Mouse (Mus musculus) kidney, postnatal 0 days (tissue): ENCODE results near the gene D430019H16Rik. TPM values are rescaled to one million over a fixed set of nuclear protein-coding genes. Genes with fewer than 3 reads are reported as not detected.

Experiments
- ATAC-seq: fragments of 200-750 bp; cut with Nextera tagmentation; replicated peaks from 2 replicates; pipeline ENCODE4 v1.8.0; 2017; ENCODE audit warnings: low read depth, moderate number of reproducible peaks, moderate TSS enrichment, moderate library complexity; ENCODE audit not compliant: low FRiP score
- DNase-seq: peaks from one replicate; pipeline ENCODE4 v3.0.0-alpha.2; 2016; ENCODE audit warnings: low spot score
- H3K27ac ChIP-seq: fragments of 300-500 bp; sonication (generic); 2 replicates; pipeline ENCODE4 v1.5.1; 2014; ENCODE audit warnings: mild to moderate bottlenecking
- H3K27me3 ChIP-seq: fragments of 300-500 bp; sonication (generic); 2 replicates; pipeline ENCODE4 v1.6.1; 2014; ENCODE audit warnings: low read length, mixed read lengths; ENCODE audit not compliant: insufficient read depth
- H3K36me3 ChIP-seq: fragments of 300-500 bp; sonication (generic); 2 replicates; pipeline ENCODE4 v1.6.1; 2014; ENCODE audit warnings: low read length, mixed read lengths; ENCODE audit not compliant: insufficient read depth
- H3K4me1 ChIP-seq: fragments of 300-500 bp; sonication (generic); replicated peaks from 2 replicates; pipeline ENCODE4 v1.6.1; 2014; ENCODE audit warnings: antibody characterized with exemption, low read length, mixed read lengths; ENCODE audit not compliant: insufficient read depth
- H3K4me2 ChIP-seq: fragments of 300-500 bp; sonication (generic); 2 replicates; pipeline ENCODE4 v1.6.1; 2014; ENCODE audit warnings: mild to moderate bottlenecking, low read length, moderate library complexity, mixed read lengths
- H3K4me3 ChIP-seq: fragments of 300-500 bp; sonication (generic); replicated peaks from 2 replicates; pipeline ENCODE4 v1.5.1; 2014; ENCODE audit warnings: low read depth, low read length
- H3K9ac ChIP-seq: fragments of 300-500 bp; sonication (generic); 2 replicates; pipeline ENCODE4 v1.6.1; 2014; ENCODE audit warnings: low read depth, low read length
- H3K9me3 ChIP-seq: fragments of 300-500 bp; sonication (generic); replicated peaks from 2 replicates; pipeline ENCODE4 v1.6.1; 2016; ENCODE audit warnings: low read length, inconsistent platforms, mixed read lengths
- CTCF ChIP-seq: IDR thresholded peaks from 2 replicates; pipeline ENCODE4 v1.5.1; 2016; ENCODE audit warnings: antibody characterized with exemption, low read depth, mild to moderate bottlenecking, moderate library complexity
- WGBS: fragments of 180-500 bp; shearing (Covaris S2); extraction: QIAGEN DNeasy Blood & Tissue Kit; methylation state at CpG from one replicate; pipeline ENCODE4 v1.1.7; 2014; 5-methylcytosine and 5-hydroxymethylcytosine counted together
- polyA plus RNA-seq: library from polyadenylated mRNA; unstranded; fragments of >200 nt; fragmentation: Nextera tagmentation; extraction: Ambion mirVana; gene quantifications from 2 replicates; pipeline ENCODE4 v1.2.1, GENCODE M21; 2015

The D430019H16Rik gene
- polyA plus RNA-seq: 1.1 TPM in 2 replicates

GRCm38 (mm10) chr12:105453670-105454257 lies at the start of gene D430019H16Rik:
Gene D430019H16Rik, plus strand, starts transcription at chr12:105453856.
- ATAC-seq: peak; percentile 87

GRCm38 (mm10) chr12:105406008-105406407 lies 47.6 kb upstream of the D430019H16Rik start:
- no peak for TF ChIP-seq CTCF
- no peak for DNase-seq
- Histone ChIP-seq H3K9ac (no peak overlapping the region), H3K36me3 (no peaks in the 10 kb centered on the region), H3K4me2 (no peak overlapping the region), H3K4me1 (no peaks in the 10 kb centered on the region), H3K27me3 (no peaks in the 10 kb centered on the region), H3K9me3 (no peaks in the 10 kb centered on the region), H3K27ac (no peak overlapping the region), H3K4me3 (no peak overlapping the region)
- no peak for ATAC-seq
- WGBS: 64% methylated on average over 6 of the region's 6 CpGs

More at GRCm38 (mm10) chr12:105453670-105454257, at the start of gene D430019H16Rik:
- Histone ChIP-seq H3K27me3 (no peaks in the 10 kb centered on the region), H3K9me3 (no peaks in the 10 kb centered on the region), H3K4me2 (peak within 1 kb of the TSS; percentile 95), H3K9ac (peak within 1 kb of the TSS; percentile 59), H3K27ac (no peak within 1 kb of the TSS), H3K4me1 (no peaks in the 10 kb centered on the region; the same call in 1 of the 2 replicates), H3K4me3 (peak within 1 kb of the TSS; percentile 58), H3K36me3 (no peaks in the 10 kb centered on the region)
- DNase-seq: peak; percentile 84
- WGBS: under 1% methylated on average over 38 of the region's 38 CpGs
- no peak for TF ChIP-seq CTCF

DNA sequence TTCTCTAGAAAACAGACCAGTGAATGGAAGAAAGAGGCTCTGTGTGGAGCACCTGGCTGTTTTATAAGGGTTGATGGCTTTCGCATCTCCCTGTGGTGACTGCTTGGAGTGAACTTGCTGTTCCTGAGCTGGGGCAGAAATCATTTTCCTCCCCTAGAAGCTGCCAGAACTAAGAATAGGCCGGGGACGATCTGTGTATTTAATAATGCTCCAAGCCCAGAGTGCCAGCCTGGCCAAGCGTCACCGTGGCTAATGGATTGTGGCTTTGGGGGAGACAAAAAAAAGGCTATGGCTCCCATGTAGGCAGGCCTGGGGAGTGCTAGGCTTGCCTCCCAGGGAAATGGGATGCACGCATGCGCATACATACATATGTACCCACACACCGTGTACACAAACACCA lies 39.7 kb upstream of the D430019H16Rik start:
- no peak for TF ChIP-seq CTCF
- 84% methylated on average over 8 of the region's 8 CpGs for WGBS
- Histone ChIP-seq H3K4me1 (no peaks in the 10 kb centered on the region), H3K4me2 (no peak overlapping the region), H3K4me3 (no peak overlapping the region), H3K27ac (no peak overlapping the region), H3K9me3 (no peaks in the 10 kb centered on the region), H3K27me3 (no peaks in the 10 kb centered on the region), H3K9ac (no peak overlapping the region), H3K36me3 (no peaks in the 10 kb centered on the region)
- DNase-seq (no peak), ATAC-seq (no peak)

- Histone ChIP-seq H3K36me3 (no peaks in the 10 kb centered on the region), H3K4me3 (no peak overlapping the region), H3K4me1 (no peaks in the 10 kb centered on the region), H3K4me2 (no peak overlapping the region), H3K27ac (no peak overlapping the region), H3K27me3 (no peaks in the 10 kb centered on the region), H3K9ac (no peak overlapping the region), H3K9me3 (no peaks in the 10 kb centered on the region)
- no peak for TF ChIP-seq CTCF
- ATAC-seq (no peak), DNase-seq (peak; percentile 3)
- 18% methylated on average over 6 of the region's 6 CpGs for WGBS
Measured at GRCm38 (mm10) chr12:105420476-105420875, 33.2 kb upstream of the D430019H16Rik start.

DNA sequence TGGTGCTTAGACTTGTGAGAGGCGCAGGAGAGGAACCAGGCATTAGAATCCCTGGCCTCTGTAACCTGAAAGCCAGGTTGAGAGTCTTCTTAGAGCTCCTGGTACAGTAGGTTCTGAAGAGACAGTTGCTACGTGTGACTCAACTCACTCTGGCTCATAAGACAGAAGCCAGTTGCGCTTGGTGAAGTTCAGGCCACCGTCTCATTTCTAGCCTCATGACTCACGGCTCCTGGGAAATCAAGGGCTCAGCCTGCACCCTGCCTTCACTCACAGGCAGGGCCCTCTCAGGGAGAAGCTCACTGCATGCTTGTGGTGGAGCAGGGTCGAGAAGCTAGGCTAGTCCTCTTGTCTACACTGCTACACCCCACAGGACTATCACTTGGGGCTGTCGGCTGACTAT lies 27.1 kb upstream of the D430019H16Rik start:
- no peak overlapping the region for H3K27ac ChIP-seq
- H3K4me3 ChIP-seq: no peak overlapping the region
- no peaks in the 10 kb centered on the region for H3K27me3 ChIP-seq
- no peak for ATAC-seq
- H3K4me2 ChIP-seq: no peak overlapping the region
- H3K9me3 ChIP-seq: no peaks in the 10 kb centered on the region
- H3K9ac ChIP-seq: no peak overlapping the region
- DNase-seq: no peak
- WGBS: 76% methylated on average over 7 of the region's 7 CpGs
- no peak for TF ChIP-seq CTCF
- H3K36me3 ChIP-seq: no peaks in the 10 kb centered on the region
- no peaks in the 10 kb centered on the region for H3K4me1 ChIP-seq

DNA sequence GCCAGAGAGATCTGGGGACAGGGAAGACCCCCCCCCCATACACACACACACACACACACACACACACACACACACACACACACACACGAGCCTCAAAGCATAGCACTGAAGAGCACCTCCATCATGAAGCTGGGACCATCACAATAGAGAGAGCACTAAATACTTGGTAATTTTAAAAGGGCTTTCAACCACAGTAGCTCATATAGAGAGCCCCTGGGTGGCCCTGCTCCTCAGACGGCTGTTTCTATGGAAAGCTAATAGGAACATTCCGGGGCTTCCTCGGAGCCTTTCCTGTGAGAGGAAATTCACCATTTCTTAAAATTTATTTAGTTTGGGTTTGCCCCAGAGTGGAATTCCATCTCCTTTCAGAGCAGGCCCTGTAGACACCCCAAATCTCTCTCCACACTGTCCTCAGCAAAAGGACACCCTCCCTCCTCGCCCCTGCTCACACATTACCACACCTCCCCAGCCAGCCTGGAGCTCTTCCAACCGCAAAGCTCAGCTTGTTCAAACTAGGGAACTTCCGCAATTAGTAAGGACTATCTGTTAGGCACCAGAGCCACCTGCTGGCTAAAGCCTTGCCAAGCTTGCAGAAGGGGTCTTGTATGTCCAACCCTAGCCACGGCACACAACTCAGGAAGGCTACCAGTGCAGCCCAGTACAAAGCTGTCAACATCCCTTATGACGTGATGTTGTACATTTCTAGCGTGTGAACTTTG lies 26.5 kb upstream of the D430019H16Rik start:
- 23% methylated on average over 10 of the region's 10 CpGs for WGBS
- H3K27ac ChIP-seq: no peak overlapping the region
- no peak overlapping the region for H3K4me3 ChIP-seq
- peak; percentile 92 for TF ChIP-seq CTCF
- peak overlapping the region; percentile 36; the same call in 1 of the 2 replicates for H3K4me2 ChIP-seq
- H3K9ac ChIP-seq: no peak overlapping the region
- H3K36me3 ChIP-seq: no peaks in the 10 kb centered on the region
- no peaks in the 10 kb centered on the region for H3K27me3 ChIP-seq
- no peaks in the 10 kb centered on the region for H3K4me1 ChIP-seq
- peak; percentile 66; the same call in 1 of the 2 replicates for ATAC-seq
- H3K9me3 ChIP-seq: no peaks in the 10 kb centered on the region
- DNase-seq: peak; percentile 93
